Mouse (Mus musculus) heart, postnatal 0 days (tissue): ENCODE measurements around the gene Scml4.

Experiments
- CTCF ChIP-seq: IDR thresholded peaks from 2 replicates; pipeline ENCODE4 v1.5.1; 2016; ENCODE audit warnings: antibody characterized with exemption, control low read depth, low read depth
- EP300 ChIP-seq: IDR thresholded peaks from 2 replicates; pipeline ENCODE4 v1.6.1; 2016; ENCODE audit warnings: antibody characterized with exemption, low read depth

- TF ChIP-seq EP300 (no peak), CTCF (no peak)
Observed at GRCm38 (mm10) chr10:43004174-43004734, 144.1 kb downstream of the Scml4 start.
